Mouse (Mus musculus) MEL (cell line): ENCODE results near the gene Ttll6.

Experiments
- CTCF ChIP-seq, 3 experiments: IDR thresholded peaks in 2 of 3; conservative IDR thresholded peaks in 1 of 3; 2 replicates each; pipeline ENCODE4 v1.5.1; 2011 to 2012; ENCODE audit warnings: low read length in 3 of 3, low read depth in 2 of 3, mild to moderate bottlenecking in 2 of 3, improper control_type of control experiment in 1 of 3, inconsistent platforms in 1 of 3, mixed read lengths in 1 of 3, moderate library complexity in 1 of 3; ENCODE audit not compliant: control insufficient read depth in 1 of 3, insufficient read depth in 1 of 3, poor library complexity in 1 of 3, severe bottlenecking in 1 of 3
- NRF1 ChIP-seq: IDR thresholded peaks from 2 replicates; pipeline ENCODE4 v1.6.1; 2014; ENCODE audit warnings: low read depth, mild to moderate bottlenecking, inconsistent platforms, low read length, improper control_type of control experiment, moderate library complexity; ENCODE audit not compliant: poor library complexity, insufficient read depth, severe bottlenecking
- RCOR1 ChIP-seq: IDR thresholded peaks from 2 replicates; pipeline ENCODE4 v1.6.1; 2012; ENCODE audit warnings: low read depth, mild to moderate bottlenecking, inconsistent platforms, low read length, improper control_type of control experiment
- SIN3A ChIP-seq: IDR thresholded peaks from 2 replicates; pipeline ENCODE4 v1.6.1; 2012; ENCODE audit warnings: low read length, improper control_type of control experiment, inconsistent platforms
- ZC3H11A ChIP-seq: IDR thresholded peaks from 2 replicates; pipeline ENCODE4 v1.6.1; 2012; ENCODE audit warnings: low read depth, mild to moderate bottlenecking, inconsistent platforms, low read length, improper control_type of control experiment
- ZKSCAN1 ChIP-seq: IDR thresholded peaks from 2 replicates; pipeline ENCODE4 v1.6.1; 2012; ENCODE audit warnings: low read depth, mild to moderate bottlenecking, inconsistent platforms, low read length, improper control_type of control experiment, moderate library complexity

- TF ChIP-seq CTCF (IDR thresholded peaks at IDR 0.05 in 2 of 3, conservative IDR thresholded peaks at IDR 0.05 in 1 of 3; ENCODE audit: control insufficient read depth in 1 of 3, insufficient read depth in 1 of 3, low read depth in 2 of 3, low read length in 3 of 3, poor library complexity in 1 of 3, severe bottlenecking in 1 of 3) = no peak
- TF ChIP-seq NRF1 = no peak
- no peak for TF ChIP-seq RCOR1
- TF ChIP-seq ZKSCAN1 = no peak
- no peak for TF ChIP-seq SIN3A
- no peak for TF ChIP-seq ZC3H11A
Measured at GRCm38 (mm10) chr11:96168125-96168524, 34.5 kb downstream of the Ttll6 start.
